Mouse (Mus musculus) heart, embryonic 10.5 days (tissue): ENCODE results near the gene Krt23. TPM values are rescaled to one million over a fixed set of nuclear protein-coding genes. Genes with fewer than 3 reads are reported as not detected.
A peak's percentile ranks its signal among the peaks of the same experiment; 100 is the strongest.

Experiments
- DNase-seq: peaks from one replicate; pipeline ENCODE4 v3.0.0-alpha.2; 2017; ENCODE audit warnings: low spot score
- H3K27ac ChIP-seq: fragments of 300-500 bp; sonication (generic); 2 replicates; pipeline ENCODE4 v1.5.1; 2016; ENCODE audit warnings: mild to moderate bottlenecking
- H3K27me3 ChIP-seq: fragments of 300-500 bp; sonication (generic); 2 replicates; pipeline ENCODE4 v1.6.1; 2016; ENCODE audit warnings: mild to moderate bottlenecking; ENCODE audit not compliant: poor library complexity, insufficient read depth, severe bottlenecking
- H3K36me3 ChIP-seq: fragments of 300-500 bp; sonication (generic); 2 replicates; pipeline ENCODE4 v1.6.1; 2016; ENCODE audit warnings: mild to moderate bottlenecking, moderate library complexity
- H3K4me1 ChIP-seq: fragments of 300-500 bp; sonication (generic); 2 replicates; pipeline ENCODE4 v1.6.1; 2016; ENCODE audit warnings: mild to moderate bottlenecking
- H3K4me3 ChIP-seq: fragments of 300-500 bp; sonication (generic); 2 replicates; pipeline ENCODE4 v1.5.1; 2016; ENCODE audit warnings: mild to moderate bottlenecking, moderate library complexity
- H3K9me3 ChIP-seq: fragments of 300-500 bp; sonication (generic); 2 replicates; pipeline ENCODE4 v1.6.1; 2016; ENCODE audit warnings: mild to moderate bottlenecking, moderate library complexity
- WGBS: fragments of 180-500 bp; shearing (Covaris S2); methylation state at CpG from one replicate; pipeline ENCODE4 v1.1.7; 2016; 5-methylcytosine and 5-hydroxymethylcytosine counted together
- polyA plus RNA-seq: library from polyadenylated mRNA; unstranded; fragments of >200 nt; fragmentation: Nextera tagmentation; extraction: Ambion mirVana; gene quantifications from 2 replicates; pipeline ENCODE4 v1.2.1, GENCODE M21; 2016

The Krt23 gene
- polyA plus RNA-seq, 1 experiment from 2014 or later, result 0.38 TPM

- H3K9me3 ChIP-seq, result no peaks in the 10 kb centered on the region
- H3K27ac ChIP-seq, result no peak overlapping the region
- H3K4me3 ChIP-seq, result no peak overlapping the region
- H3K27me3 ChIP-seq, result no peaks in the 10 kb centered on the region
- DNase-seq, result no peak
- WGBS, result 63% methylated on average over 4 of the region's 4 CpGs
- H3K36me3 ChIP-seq, result no peaks in the 10 kb centered on the region
- no peaks in the 10 kb centered on the region for H3K4me1 ChIP-seq
Observed at GRCm38 (mm10) chr11:99472405-99472804, 20.5 kb downstream of the Krt23 start.

GRCm38 (mm10) chr11:99471946-99472345, 21.0 kb downstream of the Krt23 start:
- H3K9me3 ChIP-seq, result no peaks in the 10 kb centered on the region
- H3K27me3 ChIP-seq, result no peaks in the 10 kb centered on the region
- H3K27ac ChIP-seq, result no peak overlapping the region
- WGBS, result 86% methylated on average over 6 of the region's 6 CpGs
- H3K4me1 ChIP-seq, result no peaks in the 10 kb centered on the region
- no peak overlapping the region for H3K4me3 ChIP-seq
- no peak for DNase-seq
- H3K36me3 ChIP-seq, result no peaks in the 10 kb centered on the region

GRCm38 (mm10) chr11:99469228-99469627, 23.7 kb downstream of the Krt23 start:
- Histone ChIP-seq H3K4me3 (no peak overlapping the region), H3K27ac (no peak overlapping the region), H3K4me1 (no peaks in the 10 kb centered on the region), H3K9me3 (no peaks in the 10 kb centered on the region), H3K36me3 (no peaks in the 10 kb centered on the region), H3K27me3 (no peaks in the 10 kb centered on the region)
- no peak for DNase-seq
- WGBS, result 79% methylated on average over 4 of the region's 4 CpGs

GRCm38 (mm10) chr11:99468566-99468965, 24.4 kb downstream of the Krt23 start:
- no peaks in the 10 kb centered on the region for H3K4me1 ChIP-seq
- H3K9me3 ChIP-seq, result no peaks in the 10 kb centered on the region
- H3K27ac ChIP-seq, result no peak overlapping the region
- peaks cover 6% of the 10 kb centered on the region; the same call in 1 of the 2 replicates for H3K27me3 ChIP-seq
- no peak overlapping the region for H3K4me3 ChIP-seq
- DNase-seq, result no peak
- 78% methylated on average over 11 of the region's 11 CpGs for WGBS
- no peaks in the 10 kb centered on the region for H3K36me3 ChIP-seq

- H3K9me3 ChIP-seq, result no peaks in the 10 kb centered on the region
- WGBS, result 27% methylated on average over 7 of the region's 7 CpGs
- no peak overlapping the region for H3K27ac ChIP-seq
- H3K4me3 ChIP-seq, result no peak overlapping the region
- H3K27me3 ChIP-seq, result peaks cover 15% of the 10 kb centered on the region; the same call in 1 of the 2 replicates
- no peaks in the 10 kb centered on the region for H3K4me1 ChIP-seq
- no peak for DNase-seq
- H3K36me3 ChIP-seq, result no peaks in the 10 kb centered on the region
Observed at GRCm38 (mm10) chr11:99466316-99466715, 26.6 kb downstream of the Krt23 start.

GRCm38 (mm10) chr11:99464836-99465235, 28.1 kb downstream of the Krt23 start:
- no peak overlapping the region for H3K27ac ChIP-seq
- WGBS, result 5% methylated on average over 5 of the region's 5 CpGs
- H3K36me3 ChIP-seq, result no peaks in the 10 kb centered on the region
- H3K4me3 ChIP-seq, result no peak overlapping the region
- peaks cover 15% of the 10 kb centered on the region; the same call in 1 of the 2 replicates for H3K27me3 ChIP-seq
- no peaks in the 10 kb centered on the region for H3K9me3 ChIP-seq
- peak; percentile 81 for DNase-seq
- no peaks in the 10 kb centered on the region for H3K4me1 ChIP-seq

GRCm38 (mm10) chr11:99463155-99463554, 29.8 kb downstream of the Krt23 start:
- no peaks in the 10 kb centered on the region for H3K36me3 ChIP-seq
- peak; percentile 79 for DNase-seq
- H3K27ac ChIP-seq, result no peak overlapping the region
- peaks cover 15% of the 10 kb centered on the region; the same call in 1 of the 2 replicates for H3K27me3 ChIP-seq
- no peaks in the 10 kb centered on the region for H3K4me1 ChIP-seq
- H3K4me3 ChIP-seq, result no peak overlapping the region
- H3K9me3 ChIP-seq, result no peaks in the 10 kb centered on the region
- WGBS, result 9% methylated on average over 8 of the region's 8 CpGs

- DNase-seq, result no peak
- whole genome bisulfite sequencing, result 72% methylated on average over 7 of the region's 7 CpGs
- Histone ChIP-seq H3K4me1 (no peaks in the 10 kb centered on the region), H3K4me3 (no peak overlapping the region), H3K9me3 (no peaks in the 10 kb centered on the region), H3K27ac (no peak overlapping the region), H3K36me3 (no peaks in the 10 kb centered on the region), H3K27me3 (peaks cover 15% of the 10 kb centered on the region; the same call in 1 of the 2 replicates)
Observed at GRCm38 (mm10) chr11:99461736-99462135, 31.2 kb downstream of the Krt23 start.

GRCm38 (mm10) chr11:99458887-99459286, 34.0 kb downstream of the Krt23 start:
- H3K36me3 ChIP-seq, result no peaks in the 10 kb centered on the region
- no peak for DNase-seq
- WGBS, result 60% methylated on average over 7 of the region's 7 CpGs
- H3K4me3 ChIP-seq, result no peak overlapping the region
- no peaks in the 10 kb centered on the region for H3K9me3 ChIP-seq
- no peaks in the 10 kb centered on the region for H3K4me1 ChIP-seq
- H3K27ac ChIP-seq, result no peak overlapping the region
- peaks cover 13% of the 10 kb centered on the region; the same call in 1 of the 2 replicates for H3K27me3 ChIP-seq

GRCm38 (mm10) chr11:99454759-99455158, 38.2 kb downstream of the Krt23 start:
- Histone ChIP-seq H3K9me3 (no peaks in the 10 kb centered on the region), H3K27ac (no peak overlapping the region), H3K27me3 (peaks cover 3% of the 10 kb centered on the region; the same call in 1 of the 2 replicates), H3K36me3 (no peaks in the 10 kb centered on the region), H3K4me1 (no peaks in the 10 kb centered on the region), H3K4me3 (no peak overlapping the region)
- 79% methylated on average over 10 of the region's 10 CpGs for WGBS
- DNase-seq, result no peak

- DNase-seq, result no peak
- H3K27me3 ChIP-seq, result peaks cover 4% of the 10 kb centered on the region; the same call in 1 of the 2 replicates
- no peaks in the 10 kb centered on the region for H3K4me1 ChIP-seq
- no peak overlapping the region for H3K4me3 ChIP-seq
- WGBS, result 78% methylated on average over 4 of the region's 4 CpGs
- H3K36me3 ChIP-seq, result no peaks in the 10 kb centered on the region
- H3K27ac ChIP-seq, result no peak overlapping the region
- H3K9me3 ChIP-seq, result no peaks in the 10 kb centered on the region
Observed at GRCm38 (mm10) chr11:99454044-99454443, 38.9 kb downstream of the Krt23 start.

GRCm38 (mm10) chr11:99448769-99449168, 44.2 kb downstream of the Krt23 start:
- Histone ChIP-seq H3K36me3 (no peaks in the 10 kb centered on the region), H3K4me1 (no peaks in the 10 kb centered on the region), H3K9me3 (no peaks in the 10 kb centered on the region), H3K27me3 (peaks cover 4% of the 10 kb centered on the region; the same call in 1 of the 2 replicates), H3K27ac (no peak overlapping the region), H3K4me3 (no peak overlapping the region)
- WGBS, result 45% methylated on average over 2 of the region's 2 CpGs
- DNase-seq, result no peak

- no peaks in the 10 kb centered on the region for H3K9me3 ChIP-seq
- 66% methylated on average over 8 of the region's 8 CpGs for WGBS
Observed at GRCm38 (mm10) chr11:99441220-99441619, 51.7 kb downstream of the Krt23 start.

GRCm38 (mm10) chr11:99439465-99439864, 53.5 kb downstream of the Krt23 start:
- no peak for DNase-seq
- Histone ChIP-seq H3K4me1 (peaks cover 7% of the 10 kb centered on the region), H3K9me3 (no peaks in the 10 kb centered on the region), H3K27me3 (no peaks in the 10 kb centered on the region), H3K36me3 (no peaks in the 10 kb centered on the region), H3K4me3 (no peak overlapping the region), H3K27ac (no peak overlapping the region)
- 77% methylated on average over 10 of the region's 10 CpGs for WGBS

More at GRCm38 (mm10) chr11:99441220-99441619, 51.7 kb downstream of the Krt23 start:
- H3K4me1 ChIP-seq, result peaks cover 7% of the 10 kb centered on the region
- H3K27ac ChIP-seq, result no peak overlapping the region
- H3K36me3 ChIP-seq, result no peaks in the 10 kb centered on the region
- H3K4me3 ChIP-seq, result no peak overlapping the region
- DNase-seq, result no peak
- H3K27me3 ChIP-seq, result no peaks in the 10 kb centered on the region
